Mouse (Mus musculus) lung, embryonic 14.5 days (tissue): Measurements from ENCODE around the gene Pelo. TPM values are rescaled to one million over a fixed set of nuclear protein-coding genes. Genes with fewer than 3 reads are reported as not detected.

ENCODE experiments used
- ATAC-seq: fragments of 200-750 bp; cut with Nextera tagmentation; 2 replicates; pipeline ENCODE4 v1.8.0; 2017; ENCODE audit warnings: mild to moderate bottlenecking, moderate TSS enrichment, moderate library complexity; ENCODE audit not compliant: insufficient read depth
- DNase-seq: peaks from one replicate; pipeline ENCODE4 v3.0.0-alpha.2; 2015
- H3K27ac ChIP-seq: fragments of 300-500 bp; sonication (generic); 2 replicates; pipeline ENCODE4 v1.5.1; 2014; ENCODE audit warnings: low read depth, mild to moderate bottlenecking, moderate library complexity
- H3K27me3 ChIP-seq: fragments of 300-500 bp; sonication (generic); 2 replicates; pipeline ENCODE4 v1.6.1; 2014; ENCODE audit warnings: low read length, control low read depth; ENCODE audit not compliant: insufficient read depth
- H3K36me3 ChIP-seq: fragments of 300-500 bp; sonication (generic); 2 replicates; pipeline ENCODE4 v1.6.1; 2014; ENCODE audit warnings: control low read depth; ENCODE audit not compliant: insufficient read depth
- H3K4me1 ChIP-seq: fragments of 300-500 bp; sonication (generic); 2 replicates; pipeline ENCODE4 v1.6.1; 2014; ENCODE audit warnings: antibody characterized with exemption, control low read depth; ENCODE audit not compliant: insufficient read depth
- H3K4me2 ChIP-seq: fragments of 300-500 bp; sonication (generic); 2 replicates; pipeline ENCODE4 v1.6.1; 2014; ENCODE audit warnings: mild to moderate bottlenecking
- H3K4me3 ChIP-seq: fragments of 300-500 bp; sonication (generic); 2 replicates; pipeline ENCODE4 v1.5.1; 2014; ENCODE audit warnings: low read depth, low read length
- H3K9ac ChIP-seq: fragments of 300-500 bp; sonication (generic); 2 replicates; pipeline ENCODE4 v1.6.1; 2014
- H3K9me3 ChIP-seq: fragments of 300-500 bp; sonication (generic); 2 replicates; pipeline ENCODE4 v1.6.1; 2016; ENCODE audit warnings: low read depth, low read length, control low read depth
- CTCF ChIP-seq: IDR thresholded peaks from 2 replicates; pipeline ENCODE4 v1.5.1; 2016; ENCODE audit warnings: antibody characterized with exemption, low read depth
- WGBS: fragments of 180-500 bp; shearing (Covaris S2); extraction: QIAGEN DNeasy Blood & Tissue Kit; methylation state at CpG from one replicate; pipeline ENCODE4 v1.1.7; 2014; 5-methylcytosine and 5-hydroxymethylcytosine counted together
- polyA plus RNA-seq: library from polyadenylated mRNA; unstranded; fragments of >200 nt; fragmentation: Nextera tagmentation; extraction: Ambion mirVana; gene quantifications from 2 replicates; pipeline ENCODE4 v1.2.1, GENCODE M21; 2014

The Pelo gene
- polyA plus RNA-seq, 1 experiment from 2014 or later: 6.6 TPM

GRCm38 (mm10) chr13:115107436-115107835 is 17.4 kb upstream of the Pelo start:
- TF ChIP-seq CTCF: no peak
- H3K27ac ChIP-seq: no peak overlapping the region
- 89% methylated on average over 8 of the region's 8 CpGs for WGBS
- no peak for DNase-seq
- no peaks in the 10 kb centered on the region for H3K36me3 ChIP-seq
- H3K4me1 ChIP-seq: no peaks in the 10 kb centered on the region
- no peak overlapping the region for H3K9ac ChIP-seq
- no peak overlapping the region for H3K4me3 ChIP-seq
- ATAC-seq: no peak
- no peaks in the 10 kb centered on the region; the same call in 1 of the 2 replicates for H3K9me3 ChIP-seq
- H3K4me2 ChIP-seq: no peak overlapping the region
- H3K27me3 ChIP-seq: no peaks in the 10 kb centered on the region

- H3K36me3 ChIP-seq: no peaks in the 10 kb centered on the region
- ATAC-seq (no peak), DNase-seq (no peak)
- no peak overlapping the region for H3K4me3 ChIP-seq
- no peak overlapping the region for H3K27ac ChIP-seq
- WGBS: 72% methylated on average over 10 of the region's 10 CpGs
- no peaks in the 10 kb centered on the region for H3K4me1 ChIP-seq
- H3K9me3 ChIP-seq: no peaks in the 10 kb centered on the region; the same call in 1 of the 2 replicates
- peaks cover 3% of the 10 kb centered on the region; the same call in 1 of the 2 replicates for H3K27me3 ChIP-seq
- TF ChIP-seq CTCF: no peak
- no peak overlapping the region for H3K4me2 ChIP-seq
- no peak overlapping the region for H3K9ac ChIP-seq
These were observed 16.2 kb upstream of the Pelo start for GRCm38 (mm10) chr13:115106183-115106582.

GRCm38 (mm10) chr13:115102754-115103153 is 12.8 kb upstream of the Pelo start:
- Histone ChIP-seq H3K9ac (no peak overlapping the region), H3K4me2 (peak overlapping the region; percentile 29; the same call in 1 of the 2 replicates), H3K27ac (no peak overlapping the region), H3K9me3 (no peaks in the 10 kb centered on the region; the same call in 1 of the 2 replicates), H3K36me3 (no peaks in the 10 kb centered on the region), H3K27me3 (peaks cover 4% of the 10 kb centered on the region; the same call in 1 of the 2 replicates), H3K4me3 (no peak overlapping the region), H3K4me1 (0 out of 2 replicates have a peak, but pooled peaks cover 3% of the 10 kb centered on the region)
- WGBS: 90% methylated on average over 2 of the region's 2 CpGs
- ATAC-seq: no peak
- DNase-seq: no peak
- TF ChIP-seq CTCF: no peak

DNA sequence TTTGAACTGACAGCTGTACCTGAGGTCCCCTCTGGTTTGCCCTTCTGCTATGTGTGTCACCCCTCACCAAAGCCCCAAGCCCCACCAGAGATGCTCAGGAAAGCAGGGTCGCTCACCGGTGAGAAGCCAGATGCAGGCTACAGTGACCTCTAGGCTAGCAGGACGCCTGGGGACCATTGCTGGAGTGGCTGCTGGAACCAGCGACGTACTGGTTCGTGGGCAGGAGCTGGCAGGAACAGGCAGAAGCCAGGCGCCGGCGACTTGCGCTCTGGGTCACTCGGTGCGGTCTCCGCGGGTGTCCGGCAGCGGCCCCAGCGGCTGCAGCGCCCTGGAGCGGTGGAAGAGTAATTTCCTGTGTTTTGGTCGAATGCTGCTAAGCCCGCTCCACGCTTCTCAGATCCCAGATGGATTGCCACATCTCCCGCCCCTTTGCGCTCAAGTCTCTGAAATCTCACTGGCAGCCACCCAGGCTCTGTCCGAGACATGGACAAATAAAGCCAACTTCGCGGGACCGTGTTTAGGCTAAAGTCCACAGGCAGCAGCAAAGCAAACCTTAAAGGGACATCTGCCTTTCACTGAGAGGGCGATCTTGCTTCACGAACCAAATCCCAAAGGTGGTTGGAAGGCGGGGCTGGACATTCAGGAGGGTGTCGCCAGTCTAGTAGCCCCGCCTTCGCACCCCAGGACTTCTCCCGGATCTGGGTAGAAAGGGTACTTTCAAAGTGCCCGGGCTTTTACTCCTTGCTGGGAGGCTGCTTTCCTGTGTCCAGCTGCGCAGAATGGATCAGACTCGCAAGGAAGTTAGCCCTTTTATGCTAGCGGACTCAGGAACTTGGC is 11.6 kb upstream of the Pelo start, which contains the start of the genes Gm49395 and Itga1:
TSS of gene Gm49395 (minus strand) at position 567 of the 837 bp plus-strand sequence.
TSS of gene Itga1 (minus strand) at position 610 of the 837 bp plus-strand sequence.
- Histone ChIP-seq H3K27ac (peak within 1 kb of the TSS; percentile 87), H3K4me3 (peak within 1 kb of the TSS; percentile 66), H3K9ac (peak within 1 kb of the TSS; percentile 73), H3K4me1 (0 out of 2 replicates have a peak, but pooled peaks cover 3% of the 10 kb centered on the region), H3K36me3 (no peaks in the 10 kb centered on the region), H3K9me3 (no peaks in the 10 kb centered on the region; the same call in 1 of the 2 replicates), H3K4me2 (peak within 1 kb of the TSS; percentile 79), H3K27me3 (peaks cover 4% of the 10 kb centered on the region; the same call in 1 of the 2 replicates)
- ATAC-seq: peak; percentile 93
- DNase-seq: peak; percentile 96
- under 1% methylated on average over 39 of the region's 39 CpGs for WGBS
- TF ChIP-seq CTCF: 0 out of 2 replicates have a peak, but pooled peaks have one; percentile 12

GRCm38 (mm10) chr13:115100381-115101177 is 10.6 kb upstream of the Pelo start:
- H3K9me3 ChIP-seq: no peaks in the 10 kb centered on the region; the same call in 1 of the 2 replicates
- H3K27me3 ChIP-seq: peaks cover 4% of the 10 kb centered on the region; the same call in 1 of the 2 replicates
- peak; percentile 23 for DNase-seq
- no peak for TF ChIP-seq CTCF
- H3K4me2 ChIP-seq: peak overlapping the region; percentile 79
- H3K27ac ChIP-seq: peak overlapping the region; percentile 87
- 31% methylated on average over 11 of the region's 11 CpGs for WGBS
- no peaks in the 10 kb centered on the region for H3K36me3 ChIP-seq
- ATAC-seq: no peak
- peaks cover 3% of the 10 kb centered on the region; the same call in 1 of the 2 replicates for H3K4me1 ChIP-seq
- peak overlapping the region; percentile 66 for H3K4me3 ChIP-seq
- peak overlapping the region; percentile 73 for H3K9ac ChIP-seq

- Histone ChIP-seq H3K4me2 (peak overlapping the region; percentile 79), H3K4me3 (peak overlapping the region; percentile 66; the same call in 1 of the 2 replicates), H3K36me3 (no peaks in the 10 kb centered on the region), H3K4me1 (peaks cover 6% of the 10 kb centered on the region; the same call in 1 of the 2 replicates), H3K9ac (no peak overlapping the region), H3K9me3 (no peaks in the 10 kb centered on the region; the same call in 1 of the 2 replicates), H3K27me3 (peaks cover 4% of the 10 kb centered on the region; the same call in 1 of the 2 replicates), H3K27ac (no peak overlapping the region)
- no peak for ATAC-seq
- DNase-seq: no peak
- WGBS: 86% methylated on average over 9 of the region's 9 CpGs
- TF ChIP-seq CTCF: no peak
These were observed 9.4 kb upstream of the Pelo start for GRCm38 (mm10) chr13:115099381-115099780.
